Mouse (Mus musculus) common myeloid progenitor, adult 5-6 weeks (primary cell): ENCODE measurements at regions not wholly inside any gene's neighbourhood (a gene's known extent, or its start where the extent isn't known, plus 50 kb on each side); places are given as distances from the start of the nearest gene placed in this dataset.

Source experiments
- ATAC-seq: replicated peaks from 2 replicates; pipeline ENCODE4 v1.8.0; 2016; ENCODE audit warnings: low read depth, mild to moderate bottlenecking, moderate TSS enrichment, inconsistent platforms; ENCODE audit not compliant: poor library complexity, severe bottlenecking

GRCm38 (mm10) chr2:57597694-57598358, 360.4 kb downstream of the Gpd2 start:
- ATAC-seq: no peak

GRCm38 (mm10) chr2:57611599-57611998, 374.2 kb downstream of the Gpd2 start:
- ATAC-seq: 0 out of 2 replicates have a peak, but pooled peaks have one; percentile 29

- ATAC-seq: no peak
Observed at GRCm38 (mm10) chr2:57613243-57613642, 375.8 kb downstream of the Gpd2 start.

- no peak for ATAC-seq
Observed at GRCm38 (mm10) chr2:57614587-57614991, 377.2 kb downstream of the Gpd2 start.

- peak; percentile 68 for ATAC-seq
Observed at GRCm38 (mm10) chr2:57616525-57617225, 379.2 kb downstream of the Gpd2 start.

GRCm38 (mm10) chr2:57617258-57617657, 379.8 kb downstream of the Gpd2 start:
- ATAC-seq: no peak

- no peak for ATAC-seq
Observed at GRCm38 (mm10) chr2:57644117-57644516, 353.6 kb upstream of the Galnt5 start.

- ATAC-seq: no peak
Observed at GRCm38 (mm10) chr2:57644541-57644940, 353.1 kb upstream of the Galnt5 start.

GRCm38 (mm10) chr2:57649002-57649401, 348.7 kb upstream of the Galnt5 start:
- ATAC-seq: peak; percentile 69

- ATAC-seq: no peak
Observed at GRCm38 (mm10) chr2:57657409-57657808, 340.3 kb upstream of the Galnt5 start.

GRCm38 (mm10) chr2:57661838-57662237, 335.8 kb upstream of the Galnt5 start:
- ATAC-seq: peak; percentile 69; the same call in 1 of the 2 replicates

- ATAC-seq: no peak
Observed at GRCm38 (mm10) chr2:57672007-57672643, 325.6 kb upstream of the Galnt5 start.

- peak; percentile 47; the same call in 1 of the 2 replicates for ATAC-seq
Observed at GRCm38 (mm10) chr2:57689877-57690276, 307.8 kb upstream of the Galnt5 start.

GRCm38 (mm10) chr2:57696992-57697772, 300.5 kb upstream of the Galnt5 start:
- peak; percentile 64 for ATAC-seq

GRCm38 (mm10) chr2:57698659-57699061, 299.0 kb upstream of the Galnt5 start:
- peak; percentile 87 for ATAC-seq

GRCm38 (mm10) chr2:57699226-57699625, 298.5 kb upstream of the Galnt5 start:
- ATAC-seq: no peak

GRCm38 (mm10) chr2:57716754-57717510, 280.8 kb upstream of the Galnt5 start:
- no peak for ATAC-seq
